ENCODE assay signal across 9 mouse cellular contexts in the genomic region with DNA sequence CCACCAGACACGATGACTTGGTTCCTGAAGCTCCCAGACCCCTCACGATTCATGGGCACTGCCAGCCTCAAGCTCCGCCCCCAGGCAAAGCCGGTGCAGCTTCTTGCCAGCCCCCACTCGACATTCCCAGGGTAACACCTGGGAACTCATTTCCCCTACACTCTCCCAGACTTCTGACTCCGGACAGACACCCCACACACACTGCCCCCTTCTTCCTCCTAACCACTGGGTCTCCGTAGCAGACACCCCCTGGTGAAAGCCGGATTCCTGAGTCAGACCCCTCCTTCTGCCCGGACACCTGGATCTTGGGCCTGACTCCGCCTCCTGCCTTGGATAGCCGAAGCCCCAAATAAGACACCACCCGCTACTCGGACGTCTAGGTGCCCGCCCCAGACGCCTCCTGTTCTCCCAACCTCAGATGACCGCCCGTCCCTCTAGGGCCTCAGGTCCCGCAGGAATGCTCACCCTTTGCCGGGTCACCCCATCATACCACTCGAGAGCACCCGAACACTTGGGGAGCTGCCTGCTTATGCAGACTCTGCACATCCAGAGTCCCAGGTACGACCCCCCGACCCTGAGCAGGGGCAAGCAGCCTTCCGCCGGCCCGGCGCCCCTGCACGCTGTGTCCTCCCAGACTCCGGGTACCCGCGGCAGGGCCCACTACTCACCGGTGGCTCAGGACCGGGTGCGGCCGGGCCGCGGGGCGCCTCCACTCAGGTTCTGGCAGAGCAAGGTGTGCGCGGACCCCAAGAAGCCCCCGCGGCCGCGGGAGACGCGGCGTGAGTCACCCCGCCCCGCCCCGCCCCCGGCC. TPM values are rescaled to one million over a fixed set of nuclear protein-coding genes. Genes with fewer than 3 reads are reported as not detected.
A peak's percentile ranks its signal among the peaks of the same experiment; 100 is the strongest.
DNase-seq lines count a peak whose midpoint lies in the region; ATAC-seq and TF ChIP-seq lines count a peak whose summit lies in the region.
"Had no signal": no experiment of that assay in that cellular context is flagged by ENCODE, and none has a peak within 500 bp of the region (broad histone marks: within the 10 kb centered on the region; RNA-seq: fewer than 3 reads in every experiment).

A gene (plus strand): TSS at position 381 of the 811 bp plus-strand sequence.
A gene (minus strand): TSS at position 786 of the 811 bp plus-strand sequence.

- H3K27ac ChIP-seq in heart, embryonic 10.5 days, result peak within 1 kb of the TSS; percentile 84
- H3K27ac ChIP-seq in cortical plate, adult 2 months (ENCODE audit: insufficient read depth, low read length), result peak within 1 kb of the TSS; percentile 26; the same call in 1 of the 2 replicates
- H3K27ac ChIP-seq in intestine, embryonic 15.5 days, result no peak within 1 kb of the TSS
- no peak within 1 kb of the TSS for H3K27ac ChIP-seq in neural tube, embryonic 15.5 days (replicated peaks)

- peaks cover 73% of the 10 kb centered on the region for H3K27me3 ChIP-seq in heart, embryonic 10.5 days (ENCODE audit: insufficient read depth, poor library complexity, severe bottlenecking)
- no peaks in the 10 kb centered on the region for H3K27me3 ChIP-seq in C2C12 (ENCODE audit: control insufficient read depth, insufficient read depth, insufficient read length)
- peaks cover 13% of the 10 kb centered on the region for H3K27me3 ChIP-seq in intestine, embryonic 15.5 days (replicated peaks)
- peaks cover 24% of the 10 kb centered on the region for H3K27me3 ChIP-seq in neural tube, embryonic 15.5 days (replicated peaks)
- H3K27me3 ChIP-seq: Patski had no signal

- intact Hi-C loops in heart, postnatal 25 days (cut with DNase I), result loop anchor here (10.0 kb wide), 1 partner anchor 267 kb away; no protein-coding TSS in a partner anchor
- intact Hi-C loops in left cerebral cortex, postnatal 10 days (cut with DNase I), result loop anchor here (5.0 to 10.0 kb wide), 3 partner anchors 85 to 267 kb away; a partner anchor contains a TSS

- peak within 1 kb of the TSS; percentile 100 for H3K4me2 ChIP-seq in intestine, embryonic 15.5 days (replicated peaks)
- peak within 1 kb of the TSS; percentile 98 for H3K4me2 ChIP-seq in neural tube, embryonic 15.5 days

- peak; percentile 61 for ATAC-seq in intestine, embryonic 15.5 days
- peak; percentile 59 for ATAC-seq in neural tube, embryonic 15.5 days (ENCODE audit: low FRiP score)

- WGBS in heart, embryonic 10.5 days, result 2% methylated on average over 52 of the region's 52 CpGs
- 3% methylated on average over 52 of the region's 52 CpGs for WGBS in intestine, embryonic 15.5 days
- WGBS in neural tube, embryonic 15.5 days, result 2% methylated on average over 43 of the region's 52 CpGs

- H3K4me1 ChIP-seq in heart, embryonic 10.5 days, result peaks cover 29% of the 10 kb centered on the region
- no peaks in the 10 kb centered on the region; the same call in 1 of the 2 replicates for H3K4me1 ChIP-seq in cortical plate, adult 2 months (ENCODE audit: control insufficient read depth, insufficient read depth, low read length)
- H3K4me1 ChIP-seq in intestine, embryonic 15.5 days (replicated peaks), result peaks cover 18% of the 10 kb centered on the region
- peaks cover 25% of the 10 kb centered on the region for H3K4me1 ChIP-seq in neural tube, embryonic 15.5 days

- peak within 1 kb of the TSS; percentile 86 for H3ac ChIP-seq in C2C12 (ENCODE audit: control insufficient read depth, insufficient read length, low read depth)

- no peak for TF ChIP-seq POLR2A in cortical plate, adult 2 months (IDR thresholded peaks at IDR 0.05; ENCODE audit: extremely low read depth, insufficient read depth, low read length)

- peak within 1 kb of the TSS; percentile 54 for H3K9ac ChIP-seq in intestine, embryonic 15.5 days
- peak within 1 kb of the TSS; percentile 67 for H3K9ac ChIP-seq in neural tube, embryonic 15.5 days (replicated peaks)

- TF ChIP-seq CTCF in C2C12 (IDR thresholded peaks at IDR 0.05; ENCODE audit: control insufficient read depth, insufficient read depth, insufficient read length), result no peak
- TF ChIP-seq CTCF in cortical plate, adult 2 months (IDR thresholded peaks at IDR 0.05; ENCODE audit: extremely low read depth, insufficient read depth, low read length), result no peak

- peak within 1 kb of the TSS; percentile 80 for H3K4me3 ChIP-seq in heart, embryonic 10.5 days
- peak within 1 kb of the TSS; percentile 34 for H3K4me3 ChIP-seq in C2C12 (ENCODE audit: insufficient read depth, poor library complexity, severe bottlenecking)
- peak within 1 kb of the TSS; percentile 45 for H3K4me3 ChIP-seq in cortical plate, adult 2 months (ENCODE audit: insufficient read depth, low read length)
- peak within 1 kb of the TSS; percentile 67 for H3K4me3 ChIP-seq in intestine, embryonic 15.5 days (replicated peaks)
- peak within 1 kb of the TSS; percentile 72 for H3K4me3 ChIP-seq in neural tube, embryonic 15.5 days (replicated peaks)

- H3K9me3 ChIP-seq in heart, embryonic 10.5 days, result no peaks in the 10 kb centered on the region
- no peaks in the 10 kb centered on the region for H3K9me3 ChIP-seq in intestine, embryonic 15.5 days
- no peaks in the 10 kb centered on the region for H3K9me3 ChIP-seq in neural tube, embryonic 15.5 days (replicated peaks)

- no peaks in the 10 kb centered on the region for H3K79me2 ChIP-seq in C2C12 (ENCODE audit: control insufficient read depth, insufficient read depth)

- no peaks in the 10 kb centered on the region for H3K79me3 ChIP-seq in C2C12 (ENCODE audit: low read depth)

- DNase-seq in heart, embryonic 10.5 days (ENCODE audit: low spot score), result no peak
- no peak for DNase-seq in heart, postnatal 25 days (ENCODE audit: low spot score)
- DNase-seq in left cerebral cortex, adult 11 months (ENCODE audit: low spot score), result no peak
- no peak for DNase-seq in left cerebral cortex, postnatal 10 days (ENCODE audit: extremely low spot score in 1 of 2, low spot score in 2 of 2)

- H3K36me3 ChIP-seq in heart, embryonic 10.5 days, result no peaks in the 10 kb centered on the region
- H3K36me3 ChIP-seq in C2C12 (ENCODE audit: control insufficient read depth, insufficient read depth), result no peaks in the 10 kb centered on the region
- no peaks in the 10 kb centered on the region for H3K36me3 ChIP-seq in intestine, embryonic 15.5 days
- H3K36me3 ChIP-seq in neural tube, embryonic 15.5 days, result no peaks in the 10 kb centered on the region

TF ChIP-seq in C2C12, 6 proteins besides CTCF, POLR2A, EP300 and RAD21:
- TF ChIP-seq CEBPB (IDR thresholded peaks at IDR 0.05; ENCODE audit: low read depth) (no peak), MYOG (IDR thresholded peaks at IDR 0.05; ENCODE audit: control insufficient read depth, extremely low read depth, insufficient read length) (no peak), MAX (IDR thresholded peaks at IDR 0.05) (no peak), USF1 (IDR thresholded peaks at IDR 0.05; ENCODE audit: low read depth) (no peak), MYOD1 (IDR thresholded peaks at IDR 0.05; ENCODE audit: control insufficient read depth, insufficient read length, low read depth) (no peak), FOSL1 (IDR thresholded peaks at IDR 0.05; ENCODE audit: insufficient read depth, low read length, poor library complexity, severe bottlenecking) (no peak)

RNA-seq across cellular contexts. Expression of the first gene that starts in this region (rescaled TPM):
- 0.39 and 1.3 TPM in 2 replicates for polyA plus RNA-seq in heart, embryonic 10.5 days (2016; fragmentation: Nextera tagmentation; extraction: Ambion mirVana)
- total RNA-seq in heart, postnatal 25 days (2021), result under 1 TPM in 1 of 2 experiments, not detected in 1; 0.53 TPM
- polyA plus RNA-seq in C2C12 (2012; fragmentation: generic; extraction: Trizol), result 0.23 TPM
- polyA plus RNA-seq in cortical plate, adult 2 months (2012; rRNA removed), result 10.9 and 11.9 TPM in 2 replicates
- polyA plus RNA-seq in intestine, embryonic 15.5 days (2015; fragmentation: Nextera tagmentation; extraction: Ambion mirVana), result 2.7 and 2.8 TPM in 2 replicates
- polyA plus RNA-seq in neural tube, embryonic 15.5 days (2015; fragmentation: Nextera tagmentation; extraction: Ambion mirVana), result 2.6 and 3.9 TPM in 2 replicates
- 1 to 10 TPM; 1.3 to 1.5 TPM for total RNA-seq in left cerebral cortex, postnatal 10 days (2021)

RNA-seq across cellular contexts. Expression of the second gene that starts in this region (rescaled TPM):
- 0.09 and 0.18 TPM in 2 replicates for polyA plus RNA-seq in heart, embryonic 10.5 days (2016; fragmentation: Nextera tagmentation; extraction: Ambion mirVana)
- under 1 TPM in 1 of 2 experiments, not detected in 1; 0.22 TPM for total RNA-seq in heart, postnatal 25 days (2021)
- 0.53 TPM for polyA plus RNA-seq in C2C12 (2012; fragmentation: generic; extraction: Trizol)
- 11.2 and 16.1 TPM in 2 replicates for polyA plus RNA-seq in cortical plate, adult 2 months (2012; rRNA removed)
- polyA plus RNA-seq in intestine, embryonic 15.5 days (2015; fragmentation: Nextera tagmentation; extraction: Ambion mirVana), result 0.06 and 0.14 TPM in 2 replicates
- 1.3 and 2.5 TPM in 2 replicates for polyA plus RNA-seq in neural tube, embryonic 15.5 days (2015; fragmentation: Nextera tagmentation; extraction: Ambion mirVana)
- 1 to 10 TPM; 5.1 to 5.2 TPM for total RNA-seq in left cerebral cortex, postnatal 10 days (2021)

Comparison
In these comparisons a context has a peak if more than half of its experiments do, and no peak if none do; other contexts are left out.
1. RNA of the second gene that starts in this region (total RNA-seq): 5.1 to 5.2 TPM in left cerebral cortex, postnatal 10 days; 0.22 TPM in heart, postnatal 25 days; every median in the first group is over 4 times any median in the second.
2. H3K27ac ChIP-seq: peak in heart, embryonic 10.5 days (single experiment) and cortical plate, adult 2 months (single experiment); none in intestine, embryonic 15.5 days (single experiment) and neural tube, embryonic 15.5 days (single experiment).
3. Peak in every context shown above with its lines, with median percentiles within 50 percentile points of each other: H3K4me3 ChIP-seq.